Mouse (Mus musculus) hindbrain, embryonic 16.5 days (tissue): ENCODE results near the gene Bbox1. TPM values are rescaled to one million over a fixed set of nuclear protein-coding genes. Genes with fewer than 3 reads are reported as not detected.

ENCODE experiments used
- ATAC-seq: fragments of 200-750 bp; cut with Nextera tagmentation; 2 replicates; pipeline ENCODE4 v1.8.0; 2017; ENCODE audit warnings: moderate TSS enrichment, moderate library complexity
- H3K27ac ChIP-seq: fragments of 300-500 bp; sonication (generic); 2 replicates; pipeline ENCODE4 v1.5.1; 2014; ENCODE audit warnings: low read depth, mild to moderate bottlenecking, control low read depth, low read length, moderate library complexity
- H3K27me3 ChIP-seq: fragments of 300-500 bp; sonication (generic); replicated peaks from 2 replicates; pipeline ENCODE4 v1.6.1; 2014; ENCODE audit warnings: low read length; ENCODE audit not compliant: control insufficient read depth, insufficient read depth
- H3K36me3 ChIP-seq: fragments of 300-500 bp; sonication (generic); 2 replicates; pipeline ENCODE4 v1.6.1; 2014; ENCODE audit warnings: mild to moderate bottlenecking, low read length, moderate library complexity, mixed read lengths; ENCODE audit not compliant: control insufficient read depth, insufficient read depth
- H3K4me1 ChIP-seq: fragments of 300-500 bp; sonication (generic); 2 replicates; pipeline ENCODE4 v1.6.1; 2014; ENCODE audit warnings: low read depth, low read length; ENCODE audit not compliant: control insufficient read depth, insufficient read depth
- H3K4me2 ChIP-seq: fragments of 300-500 bp; sonication (generic); 2 replicates; pipeline ENCODE4 v1.6.1; 2014; ENCODE audit warnings: mild to moderate bottlenecking, low read length, control low read depth, moderate library complexity
- H3K4me3 ChIP-seq: fragments of 300-500 bp; sonication (generic); 2 replicates; pipeline ENCODE4 v1.5.1; 2014; ENCODE audit warnings: mild to moderate bottlenecking, low read length, control low read depth, moderate library complexity
- H3K9ac ChIP-seq: fragments of 300-500 bp; sonication (generic); 2 replicates; pipeline ENCODE4 v1.6.1; 2014; ENCODE audit warnings: low read depth, mild to moderate bottlenecking, control low read depth, low read length, moderate library complexity
- H3K9me3 ChIP-seq: fragments of 300-500 bp; sonication (generic); 2 replicates; pipeline ENCODE4 v1.6.1; 2014; ENCODE audit warnings: mild to moderate bottlenecking, low read length, moderate library complexity; ENCODE audit not compliant: control insufficient read depth
- WGBS: fragments of 180-500 bp; shearing (Covaris S2); extraction: QIAGEN DNeasy Blood & Tissue Kit; methylation state at CpG from one replicate; pipeline ENCODE4 v1.1.7; 2014; 5-methylcytosine and 5-hydroxymethylcytosine counted together
- polyA plus RNA-seq: library from polyadenylated mRNA; unstranded; fragments of >200 nt; fragmentation: Nextera tagmentation; extraction: Ambion mirVana; gene quantifications from 2 replicates; pipeline ENCODE4 v1.2.1, GENCODE M21; 2015

Gene Bbox1
- polyA plus RNA-seq, 1 experiment from 2014 or later, result 0.39 TPM

DNA sequence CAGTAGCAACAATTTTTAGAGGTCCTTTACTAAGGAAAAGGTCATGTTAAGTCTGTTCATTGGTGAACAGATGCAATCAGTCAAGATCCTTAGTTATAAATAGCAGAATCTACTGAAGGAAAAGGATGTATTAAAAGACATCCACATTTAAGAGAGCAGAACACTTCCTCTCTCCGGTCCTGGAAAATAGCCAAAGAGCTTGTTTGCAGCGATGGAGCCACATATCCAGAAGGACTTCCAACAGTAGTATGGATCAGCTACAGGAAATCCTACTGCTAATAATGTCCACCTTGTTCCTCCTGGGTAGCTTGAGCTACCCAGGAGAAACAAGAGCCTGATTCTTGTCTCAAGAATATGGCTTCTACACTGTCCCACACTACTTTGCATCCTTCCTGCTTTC lies 91.6 kb downstream of the Bbox1 start:
- Histone ChIP-seq H3K4me3 (no peak overlapping the region), H3K27me3 (no peaks in the 10 kb centered on the region), H3K9ac (no peak overlapping the region), H3K36me3 (no peaks in the 10 kb centered on the region), H3K4me1 (no peaks in the 10 kb centered on the region), H3K9me3 (no peaks in the 10 kb centered on the region), H3K4me2 (no peak overlapping the region), H3K27ac (no peak overlapping the region)
- 84% methylated on average over 2 of the region's 2 CpGs for WGBS
- ATAC-seq, result no peak

DNA sequence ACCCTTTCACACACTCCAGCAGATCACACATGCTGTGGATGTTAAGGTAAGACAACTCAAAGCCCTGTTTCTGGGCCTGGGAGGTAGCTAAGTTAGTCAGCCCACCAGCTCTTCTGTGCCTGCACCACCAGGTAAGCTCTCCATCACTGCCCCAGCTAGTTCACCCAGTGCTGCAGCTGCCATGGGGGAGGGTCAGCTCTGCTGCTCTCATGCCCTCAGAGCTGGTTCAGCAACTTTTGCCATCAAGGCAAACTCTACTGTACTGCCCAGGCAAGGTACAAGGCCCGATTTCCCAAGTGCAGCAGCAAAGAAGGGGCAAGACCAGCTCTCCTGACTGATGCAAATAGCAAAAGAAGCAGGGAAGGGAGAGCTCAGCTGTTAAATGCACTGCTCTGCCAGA lies 93.9 kb downstream of the Bbox1 start:
- no peak for ATAC-seq
- Histone ChIP-seq H3K4me1 (no peaks in the 10 kb centered on the region), H3K9ac (no peak overlapping the region), H3K27ac (no peak overlapping the region), H3K4me3 (no peak overlapping the region), H3K9me3 (no peaks in the 10 kb centered on the region), H3K4me2 (no peak overlapping the region), H3K36me3 (no peaks in the 10 kb centered on the region), H3K27me3 (no peaks in the 10 kb centered on the region)
- WGBS, result 80% methylated on average over 1 of the region's 1 CpGs

DNA sequence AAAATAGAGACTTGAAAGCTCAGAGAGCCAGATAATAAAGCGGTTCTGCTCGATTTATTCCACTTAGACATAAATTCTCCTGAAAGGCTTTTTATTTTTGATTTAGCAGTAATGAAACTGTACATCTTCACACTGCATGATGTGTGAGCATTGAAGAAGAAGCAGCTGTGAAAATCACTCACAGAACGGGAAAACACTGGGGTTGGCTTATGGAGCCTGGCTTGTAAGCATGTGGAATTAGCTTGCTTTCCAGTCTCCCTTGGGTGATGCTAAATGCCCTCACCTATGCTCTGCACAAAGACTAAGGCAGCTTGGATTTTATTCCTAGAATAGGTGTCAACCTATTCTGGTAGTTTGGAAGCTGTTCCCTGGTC lies 98.7 kb downstream of the Bbox1 start:
- no peaks in the 10 kb centered on the region for H3K4me1 ChIP-seq
- WGBS, result 68% methylated on average over 3 of the region's 3 CpGs
- no peaks in the 10 kb centered on the region for H3K36me3 ChIP-seq
- no peak overlapping the region for H3K4me2 ChIP-seq
- H3K9me3 ChIP-seq, result no peaks in the 10 kb centered on the region
- no peak overlapping the region for H3K4me3 ChIP-seq
- no peak overlapping the region for H3K27ac ChIP-seq
- no peaks in the 10 kb centered on the region for H3K27me3 ChIP-seq
- no peak for ATAC-seq
- no peak overlapping the region; the same call in 1 of the 2 replicates for H3K9ac ChIP-seq

DNA sequence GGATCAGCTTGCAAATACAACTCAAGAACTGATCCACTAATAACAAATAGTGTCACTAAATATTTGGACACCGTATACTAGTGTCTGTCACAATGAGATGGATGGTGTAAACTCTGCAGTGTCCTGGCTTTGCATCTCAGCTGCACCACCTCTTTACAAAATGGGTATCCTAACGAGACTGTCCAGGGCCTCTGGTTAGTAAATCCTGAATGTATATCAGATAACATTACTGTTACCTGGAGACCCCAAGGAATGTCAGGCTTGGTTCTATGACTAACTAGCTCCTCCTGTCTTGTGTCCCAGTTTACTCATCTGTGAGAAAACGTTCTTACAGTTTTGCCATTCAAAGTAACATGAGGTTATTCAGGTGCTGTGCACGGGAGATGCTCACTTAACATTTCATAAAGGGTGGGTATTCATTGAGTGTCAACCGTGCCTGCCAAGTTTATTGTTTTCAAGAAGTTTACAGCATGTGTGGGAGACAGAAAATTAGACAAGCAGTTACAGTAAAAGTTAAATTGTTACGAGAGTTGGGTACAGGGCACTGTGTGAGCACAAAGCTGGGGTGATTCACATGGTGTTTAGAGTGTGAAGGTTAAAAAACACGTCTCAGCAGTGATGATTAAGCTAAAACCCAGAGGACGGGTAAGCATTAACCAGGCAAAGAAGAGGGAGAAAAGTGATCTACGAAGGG lies 99.2 kb downstream of the Bbox1 start:
- H3K4me1 ChIP-seq, result no peaks in the 10 kb centered on the region
- H3K9me3 ChIP-seq, result no peaks in the 10 kb centered on the region
- H3K27ac ChIP-seq, result no peak overlapping the region
- no peaks in the 10 kb centered on the region for H3K27me3 ChIP-seq
- H3K4me3 ChIP-seq, result no peak overlapping the region
- 56% methylated on average over 9 of the region's 9 CpGs for WGBS
- ATAC-seq, result no peak
- H3K36me3 ChIP-seq, result no peaks in the 10 kb centered on the region
- no peak overlapping the region for H3K4me2 ChIP-seq
- H3K9ac ChIP-seq, result no peak overlapping the region

DNA sequence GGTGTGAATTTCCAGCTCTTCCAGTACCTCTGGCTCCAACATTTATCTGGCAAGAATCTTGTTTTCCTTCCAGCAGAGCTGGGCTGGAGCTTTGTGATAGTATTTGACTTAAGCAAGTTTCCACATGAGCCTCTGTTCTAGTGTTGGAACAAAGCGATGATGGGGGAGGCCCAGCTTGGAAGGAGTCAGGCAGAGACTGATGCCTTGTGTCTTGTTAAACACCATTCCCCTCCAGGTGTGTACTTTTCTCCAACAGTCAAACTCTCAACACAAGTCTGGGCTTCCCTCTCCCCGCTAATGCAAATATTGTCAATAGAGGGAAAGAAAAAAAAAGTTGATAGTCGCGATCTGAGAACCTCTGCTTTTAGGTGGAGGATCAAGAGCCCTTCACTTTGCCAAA lies 100.1 kb downstream of the Bbox1 start:
- Histone ChIP-seq H3K4me2 (no peak overlapping the region), H3K4me3 (no peak overlapping the region), H3K4me1 (no peaks in the 10 kb centered on the region), H3K9me3 (no peaks in the 10 kb centered on the region), H3K27ac (no peak overlapping the region), H3K36me3 (no peaks in the 10 kb centered on the region), H3K9ac (no peak overlapping the region), H3K27me3 (no peaks in the 10 kb centered on the region)
- 84% methylated on average over 4 of the region's 4 CpGs for WGBS
- ATAC-seq, result no peak

Other genes starting within 250 kb of the Bbox1 start
- gene Fibin, start 48.6 kb upstream of the Bbox1 start, polyA plus RNA-seq, result 9.4 and 10.7 TPM in 2 replicates